Mouse (Mus musculus): ENCODE data around the gene Gm21833. TPM values are rescaled to one million over a fixed set of nuclear protein-coding genes. Genes with fewer than 3 reads are reported as not detected.

Gm21833 gene
- polyA plus RNA-seq (2014; fragmentation: Illumina TruSeq; extraction: RNeasy Lipid Tissue Mini Kit (QIAGEN cat#74804); ENCODE audit: insufficient read depth, low read depth, low replicate concordance), result not detected

GRCm38 (mm10) chr16:82828082-82828481, at the start of gene Gm21833:
Gene Gm21833 (plus strand): TSS chr16:82828382.

